Mouse (Mus musculus): ENCODE measurements at regions not wholly inside any gene's neighbourhood (a gene's known extent, or its start where the extent isn't known, plus 50 kb on each side); places are given as distances from the start of the nearest gene placed in this dataset.
A peak's percentile ranks its signal among the peaks of the same experiment; 100 is the strongest.

DNA sequence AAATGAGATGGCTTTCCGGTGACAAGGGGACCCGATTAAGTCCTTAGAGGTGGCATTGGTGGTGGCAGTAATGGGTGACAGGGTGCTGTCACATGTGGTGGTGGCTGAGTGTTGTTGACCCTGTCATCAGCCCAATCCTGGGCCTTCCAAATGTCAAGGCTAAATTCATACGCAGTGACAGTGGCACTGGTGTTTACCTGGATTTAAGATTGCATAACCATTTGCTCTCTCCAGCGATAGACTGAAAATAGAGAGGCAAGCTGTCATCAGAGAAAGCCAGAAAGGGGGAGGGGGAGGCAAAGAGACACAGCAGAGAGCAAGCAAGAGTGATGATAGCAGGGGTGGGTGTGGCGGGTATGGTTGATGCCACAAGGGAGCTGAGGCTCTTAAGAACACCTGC is 215.1 kb downstream of the Suds3 start:
- DNase-seq: no peak

DNA sequence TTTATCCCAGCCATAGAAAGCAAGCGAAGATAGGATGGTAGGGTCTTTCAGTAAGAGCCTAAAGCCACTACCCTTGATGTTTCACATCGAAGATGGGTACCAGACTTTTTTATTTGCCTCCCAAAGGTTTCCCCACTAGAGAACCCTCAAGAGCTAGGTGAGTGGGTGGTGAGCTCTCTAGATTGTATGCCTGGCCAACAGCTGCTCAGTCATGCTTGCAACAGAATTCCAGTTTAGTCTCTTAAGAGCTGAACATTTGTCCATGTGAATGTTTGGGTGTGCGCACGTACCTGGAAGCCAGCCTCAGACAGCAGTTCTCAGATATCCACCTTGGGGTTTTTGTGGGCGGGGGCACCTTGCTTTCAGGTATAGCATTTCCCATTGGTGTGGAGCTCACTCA is 218.5 kb downstream of the Suds3 start:
- no peak for DNase-seq

DNA sequence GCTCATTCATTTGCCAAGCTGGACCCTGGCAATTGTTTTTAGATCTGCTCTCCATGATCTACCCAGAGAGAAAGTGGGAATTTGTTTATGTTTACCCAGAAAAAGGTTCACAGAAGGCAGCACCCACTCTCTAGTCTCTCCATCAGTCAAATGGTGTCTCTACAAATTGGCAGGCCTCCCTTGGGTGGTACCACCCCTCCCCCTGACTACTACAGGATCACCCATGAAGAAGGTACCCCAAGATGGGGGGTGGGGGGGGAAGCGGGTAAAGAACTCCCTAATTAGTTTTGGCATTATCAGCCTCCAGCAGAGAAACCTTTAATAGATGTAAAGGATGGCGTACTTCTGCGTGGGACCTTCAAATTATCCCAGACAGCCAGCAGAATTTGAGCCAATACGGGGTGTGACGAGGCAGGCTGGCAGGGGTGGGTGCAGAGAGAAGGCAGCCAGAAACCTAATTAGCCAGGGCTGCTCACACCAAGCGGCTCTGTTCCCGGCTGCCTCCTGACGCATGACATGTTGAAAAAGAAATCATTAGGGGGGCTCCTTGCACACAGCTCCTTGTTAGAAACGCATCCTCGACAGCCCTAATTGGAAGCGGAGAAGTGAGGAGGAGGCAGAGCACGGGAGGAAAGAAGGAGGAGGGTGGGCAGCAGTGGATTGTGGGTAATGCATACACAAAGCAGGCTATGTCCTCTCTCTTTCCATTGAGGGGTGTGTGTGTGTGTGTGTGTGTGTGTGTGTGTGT is 220.7 kb downstream of the Suds3 start:
- DNase-seq: no peak

DNA sequence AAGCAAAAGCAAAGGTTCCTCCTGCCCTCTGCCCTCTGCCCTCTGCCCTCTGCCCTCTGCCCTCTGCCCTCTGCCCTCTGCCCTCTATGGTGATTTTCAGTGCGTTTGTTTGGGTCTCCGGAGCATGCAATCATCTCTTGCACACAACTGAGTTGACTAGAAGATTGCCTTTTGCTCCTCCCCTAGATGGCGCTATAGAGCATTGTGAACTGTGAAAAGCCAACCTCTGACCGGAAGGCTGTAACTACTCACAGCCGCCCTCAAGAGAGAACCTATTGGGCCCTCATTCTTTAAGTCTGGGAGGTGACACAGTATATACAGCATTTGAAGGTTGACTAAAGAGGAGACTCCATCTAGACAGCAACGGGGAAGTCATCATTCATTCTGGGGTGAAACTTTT is 221.3 kb downstream of the Suds3 start:
- DNase-seq: no peak

DNA sequence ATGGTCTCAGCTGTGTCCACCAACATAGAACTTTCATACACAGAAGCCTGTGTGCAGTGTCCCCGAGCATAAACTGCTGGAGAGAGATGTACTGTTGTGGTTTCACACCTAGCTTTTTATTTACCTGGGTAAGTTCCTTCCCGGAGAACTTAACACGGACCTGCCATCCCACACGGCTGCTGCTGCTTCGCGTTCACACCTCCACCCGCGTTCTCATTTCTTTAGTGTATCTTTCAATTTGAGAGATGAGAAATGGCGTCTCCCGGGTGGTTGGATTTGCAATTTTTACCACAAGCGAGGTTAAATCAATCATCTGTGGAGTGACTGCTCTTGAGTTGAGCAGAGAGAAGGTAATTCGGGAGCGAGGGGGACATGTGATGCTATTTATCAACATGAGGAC is 223.0 kb downstream of the Suds3 start:
- DNase-seq: no peak

DNA sequence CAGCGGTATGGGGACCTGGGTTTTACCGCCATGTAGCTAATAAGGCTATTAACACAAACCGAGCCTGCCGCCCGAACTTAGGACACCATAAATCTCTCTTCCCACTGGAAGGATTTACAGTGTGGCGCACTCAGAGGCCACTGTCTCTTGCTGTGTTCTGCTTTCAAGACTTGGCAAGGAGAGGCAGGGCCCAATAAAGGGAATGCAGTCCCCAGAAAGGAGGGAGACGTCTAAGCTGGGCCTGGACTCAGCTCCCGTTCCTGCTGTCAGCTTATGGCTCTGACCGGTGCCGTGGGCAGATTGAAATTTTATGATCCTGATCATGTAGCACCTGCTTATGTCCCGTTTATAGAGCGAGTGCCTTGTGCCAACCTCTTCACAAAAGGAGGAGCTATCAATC is 226.7 kb downstream of the Suds3 start:
- DNase-seq: no peak

DNA sequence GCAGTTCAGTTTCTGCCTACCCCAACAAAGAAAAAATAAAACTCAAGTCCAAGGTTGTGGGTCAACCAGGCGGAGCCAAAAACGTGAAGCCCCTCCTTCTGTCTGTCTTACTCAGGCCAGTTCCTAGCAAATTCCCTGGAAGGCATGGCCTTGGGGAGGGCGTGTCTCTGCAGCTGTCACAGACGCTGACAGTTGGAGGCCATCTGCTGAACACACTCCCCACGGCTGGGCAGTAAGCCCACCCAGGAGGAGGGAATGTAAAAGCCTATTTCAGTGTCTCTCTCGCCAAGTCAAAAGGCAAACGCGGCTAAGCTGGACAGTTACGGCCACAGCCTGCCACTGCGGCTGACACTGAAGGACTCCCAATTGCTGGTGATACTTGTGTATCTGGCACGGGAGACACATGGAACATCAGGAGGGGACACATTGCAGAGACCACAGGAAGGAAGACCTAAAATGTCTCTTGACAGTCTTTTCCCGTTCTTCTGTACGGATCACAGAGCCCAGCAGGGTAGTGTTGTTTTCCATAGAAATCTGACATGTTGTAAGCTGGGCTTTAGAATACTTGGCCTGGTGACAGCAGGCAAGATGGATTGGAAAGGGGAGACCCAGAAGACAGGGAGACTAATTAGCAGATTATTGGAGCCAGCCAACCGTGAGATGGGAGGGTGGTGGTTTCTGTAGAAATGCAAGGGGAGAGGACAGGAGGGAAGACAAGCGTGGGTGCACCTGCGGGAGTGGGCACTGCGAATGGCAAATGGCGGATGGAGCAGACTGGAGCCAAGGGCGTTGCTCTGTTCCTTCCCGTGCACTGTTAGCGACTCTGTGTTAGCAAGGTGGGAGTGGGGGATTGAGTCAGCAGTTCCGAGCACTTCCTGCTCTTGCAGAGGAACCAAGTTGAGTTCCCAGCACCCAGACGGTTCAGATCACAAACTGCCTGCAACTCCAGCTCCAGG is 229.5 kb downstream of the Suds3 start:
- DNase-seq: peak; percentile 24

DNA sequence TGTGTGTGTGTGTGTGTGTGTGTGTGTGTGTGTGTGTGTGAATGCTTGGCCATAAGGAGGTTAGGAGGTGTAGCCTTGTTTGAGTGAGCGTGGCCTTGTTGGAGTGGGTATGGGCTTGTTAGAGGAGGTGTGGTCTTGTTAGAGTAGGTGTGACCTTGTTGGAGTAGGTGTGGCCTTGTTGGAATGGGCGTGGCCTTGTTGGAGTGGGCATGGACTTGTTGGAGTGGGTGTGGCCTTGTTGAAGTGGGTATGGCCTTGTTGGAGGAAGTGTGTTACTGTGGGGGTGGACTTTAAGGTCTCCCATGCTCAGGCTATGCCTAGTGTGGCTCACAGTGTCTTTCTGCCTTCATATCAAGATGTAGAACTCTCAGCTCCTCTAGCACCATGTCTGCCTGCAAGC is 236.2 kb downstream of the Suds3 start:
- DNase-seq: no peak

DNA sequence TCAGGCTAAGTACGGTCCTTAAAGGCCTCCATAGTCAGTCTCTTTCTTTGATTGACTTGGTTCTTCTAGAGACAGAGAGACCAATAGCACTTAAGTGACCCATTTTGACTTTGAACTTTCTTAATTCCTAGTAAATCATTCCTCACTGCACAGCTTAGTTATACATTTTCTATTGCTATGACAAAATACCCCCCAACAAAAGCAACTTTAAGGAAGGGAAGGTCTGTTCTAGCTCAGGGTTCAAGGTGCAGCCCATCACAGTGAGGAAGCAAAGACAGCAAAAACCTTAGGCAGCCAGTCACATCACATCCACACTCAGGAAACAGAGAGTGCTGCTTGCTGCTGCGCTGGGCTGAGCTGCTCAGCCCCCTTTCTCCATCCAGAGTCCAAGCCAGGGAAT is 241.0 kb downstream of the Suds3 start:
- no peak for DNase-seq

DNA sequence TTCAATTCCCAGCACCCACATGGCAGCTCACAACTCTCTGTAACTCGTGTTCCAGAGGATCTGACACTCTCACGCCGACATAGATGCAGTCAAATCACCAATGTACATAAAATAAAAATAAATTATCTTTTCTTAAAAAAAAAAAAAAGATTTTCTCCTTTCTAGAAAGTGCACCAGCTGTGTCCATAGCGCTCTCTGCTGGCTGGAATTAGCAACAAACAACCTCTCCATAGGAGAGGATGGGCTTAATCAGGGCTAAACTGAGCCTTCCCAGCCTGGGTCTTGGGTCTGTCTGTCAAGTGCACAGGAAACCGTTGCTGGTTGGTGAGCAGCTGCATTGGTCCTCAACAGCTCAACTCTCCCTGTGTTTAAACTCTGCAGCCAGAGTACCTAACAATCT is 247.8 kb downstream of the Suds3 start:
- DNase-seq: no peak

DNA sequence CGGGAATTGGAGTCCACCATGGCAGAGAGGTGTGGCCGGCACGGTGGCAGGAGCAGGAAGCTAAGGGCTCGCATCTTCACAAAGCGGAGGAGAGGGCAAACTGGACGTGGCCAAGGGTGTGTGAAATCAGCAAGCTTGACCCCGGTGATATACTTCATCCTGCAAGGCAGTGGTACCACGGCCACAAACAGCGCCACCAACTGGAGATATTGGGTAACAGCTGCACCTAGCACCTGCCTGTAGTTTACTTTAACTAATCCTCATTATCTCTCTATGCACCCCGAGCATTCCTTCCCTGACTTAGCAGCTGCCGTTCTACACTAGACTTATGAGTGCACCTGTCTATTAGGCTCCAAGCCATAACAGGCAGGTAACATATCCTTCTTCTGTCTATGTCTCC is 251.6 kb downstream of the Suds3 start:
- no peak for DNase-seq

DNA sequence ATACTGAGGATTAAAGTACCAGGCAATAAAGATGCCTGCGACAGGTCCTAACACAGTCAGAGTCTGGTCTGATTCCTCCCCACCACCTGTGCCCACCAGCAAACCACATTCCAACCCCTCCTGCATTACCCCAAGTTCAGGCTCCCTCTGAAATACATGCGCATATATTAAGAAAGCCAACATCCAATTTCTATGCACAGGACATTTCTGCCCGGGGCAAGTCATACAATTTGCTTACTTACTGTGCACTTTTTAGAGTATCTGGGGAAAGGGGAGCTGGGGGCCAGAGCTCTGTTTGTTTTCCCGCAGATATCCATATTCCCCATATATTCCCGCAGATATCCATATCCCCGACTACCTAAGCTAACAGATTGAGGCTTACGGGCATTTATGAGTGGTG is 261.1 kb upstream of the Srrm4 start:
- no peak for DNase-seq

DNA sequence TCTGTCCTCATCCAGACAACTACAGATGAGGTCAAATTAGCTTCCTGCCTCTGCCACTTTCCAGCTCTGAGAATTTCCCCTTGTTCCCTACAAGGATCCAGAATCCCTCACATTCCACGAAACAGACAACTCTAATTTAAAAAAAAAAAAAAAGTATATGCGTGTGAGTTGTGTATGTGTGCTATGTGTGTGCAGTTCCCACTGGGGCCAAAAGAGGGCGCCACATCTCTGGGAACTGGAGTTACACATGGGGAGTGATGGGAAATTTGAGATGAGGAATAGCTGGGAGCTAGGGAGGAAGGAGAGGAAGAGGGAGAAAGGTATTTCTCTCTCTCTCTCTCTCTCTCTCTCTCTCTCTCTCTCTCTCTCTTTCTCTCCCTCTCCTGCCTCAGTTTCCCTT is 240.3 kb upstream of the Srrm4 start:
- no peak for DNase-seq

DNA sequence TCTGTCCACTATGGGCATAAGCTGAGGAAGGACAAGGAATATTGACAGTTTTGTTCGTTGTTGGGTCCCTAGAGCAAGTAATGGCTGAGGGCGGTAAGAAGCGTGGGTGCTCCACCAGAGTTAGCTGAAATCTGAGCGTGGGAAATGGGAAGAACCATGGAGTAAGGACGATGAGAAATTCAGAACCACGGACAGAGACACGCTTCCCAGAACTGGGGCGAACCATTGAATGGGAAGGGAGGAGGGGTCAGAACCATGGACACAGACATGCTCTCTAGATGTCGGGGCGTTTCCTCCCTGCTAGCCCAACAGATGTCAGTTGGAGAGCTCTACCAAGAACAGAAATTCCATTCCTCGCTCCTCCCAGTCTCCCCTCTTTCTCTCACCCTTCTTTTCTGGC is 238.2 kb upstream of the Srrm4 start:
- no peak for DNase-seq

DNA sequence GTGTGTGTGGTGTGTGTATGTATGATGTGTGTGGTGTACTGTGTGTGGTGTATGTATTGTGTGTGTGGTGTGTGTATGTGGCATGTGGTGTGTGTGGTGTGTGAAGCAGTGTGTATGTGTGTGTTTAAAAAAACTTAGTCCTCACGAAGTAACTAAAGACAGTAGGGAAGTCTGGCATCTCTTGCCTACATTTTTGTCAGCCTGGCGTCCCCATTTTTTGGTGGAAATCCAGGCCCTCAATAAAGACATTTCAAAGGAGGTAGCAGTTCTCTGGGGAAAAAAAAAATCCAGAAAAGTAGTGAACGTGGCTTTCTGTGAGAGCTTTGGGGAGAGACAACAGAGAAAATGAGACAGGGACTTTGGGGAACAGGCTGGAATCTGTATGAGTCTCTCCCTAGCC is 231.6 kb upstream of the Srrm4 start:
- DNase-seq: no peak

DNA sequence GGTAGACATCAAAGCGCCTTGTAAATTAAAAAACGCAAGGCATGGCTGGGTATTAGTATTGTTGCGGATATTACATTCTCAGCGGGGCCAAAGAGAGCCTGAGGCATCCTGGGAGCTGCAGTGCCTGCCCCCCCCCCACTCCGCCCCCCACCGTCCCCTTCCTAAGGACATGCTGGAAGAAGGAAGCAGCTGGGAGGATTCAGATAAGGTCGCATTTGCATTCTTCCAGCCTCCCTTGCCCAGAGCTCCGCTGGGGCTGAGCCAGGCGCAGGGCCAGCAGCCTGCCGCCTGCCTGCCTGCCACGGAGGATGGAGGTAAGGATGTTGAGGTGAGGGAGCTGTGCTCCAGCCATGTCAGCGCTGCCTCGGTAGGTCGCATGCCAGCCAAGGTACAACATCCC is 230.5 kb upstream of the Srrm4 start:
- no peak for DNase-seq

DNA sequence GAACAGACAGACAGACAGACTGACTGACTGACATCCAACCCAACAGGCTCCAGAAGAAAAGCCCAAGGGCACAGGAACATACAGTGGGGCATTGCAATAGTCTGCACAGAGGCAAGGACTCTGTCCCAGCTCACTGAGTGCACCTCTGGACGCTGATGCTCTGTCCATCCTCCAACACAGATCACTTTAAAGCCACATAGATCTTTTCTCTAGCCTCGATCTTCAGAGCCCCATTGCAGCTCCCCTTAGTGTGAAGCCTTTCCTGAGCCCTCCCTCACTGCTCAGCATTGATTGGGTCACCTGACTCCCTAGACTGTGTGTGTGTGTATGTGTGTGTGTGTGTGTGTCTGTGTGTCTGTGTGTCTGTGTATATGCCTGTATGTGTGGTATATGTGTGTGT is 218.2 kb upstream of the Srrm4 start:
- no peak for DNase-seq

DNA sequence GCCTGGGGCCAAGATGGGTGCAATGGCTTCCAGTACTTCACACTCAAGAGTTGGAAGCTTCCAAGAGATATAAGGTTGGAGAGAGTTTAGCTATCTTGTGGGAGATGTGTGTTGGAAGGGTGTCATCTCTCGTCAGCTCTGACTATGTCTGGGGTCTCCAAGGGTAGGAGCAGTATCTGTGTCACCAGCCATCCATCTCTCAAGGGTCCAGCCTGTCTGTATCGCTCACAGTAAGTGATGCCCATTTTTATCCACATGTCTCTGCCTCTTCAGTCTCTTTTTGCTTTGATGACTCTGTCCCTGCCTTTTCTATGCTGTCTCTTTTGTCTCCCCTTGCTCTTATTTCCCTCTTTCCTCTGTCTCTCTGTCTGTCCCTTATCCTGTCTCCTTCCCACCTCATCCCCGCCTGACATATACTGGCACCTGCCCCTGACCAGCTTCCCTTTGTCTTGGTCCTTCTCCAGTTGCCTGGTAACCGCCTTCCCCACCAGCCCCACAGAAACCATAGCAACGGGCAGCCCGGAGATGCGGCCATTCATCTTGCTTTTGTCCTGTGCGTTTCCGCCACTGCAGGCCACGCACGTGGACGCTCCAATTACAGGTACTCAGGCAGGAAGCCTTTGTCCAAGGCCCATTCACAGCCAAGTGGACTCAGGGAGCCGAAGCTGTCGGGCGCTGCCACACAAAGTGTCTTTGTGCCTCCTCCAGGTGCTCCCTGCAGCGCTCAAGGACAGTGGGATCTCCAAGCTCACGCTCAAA is 217.6 kb upstream of the Srrm4 start:
- no peak for DNase-seq

DNA sequence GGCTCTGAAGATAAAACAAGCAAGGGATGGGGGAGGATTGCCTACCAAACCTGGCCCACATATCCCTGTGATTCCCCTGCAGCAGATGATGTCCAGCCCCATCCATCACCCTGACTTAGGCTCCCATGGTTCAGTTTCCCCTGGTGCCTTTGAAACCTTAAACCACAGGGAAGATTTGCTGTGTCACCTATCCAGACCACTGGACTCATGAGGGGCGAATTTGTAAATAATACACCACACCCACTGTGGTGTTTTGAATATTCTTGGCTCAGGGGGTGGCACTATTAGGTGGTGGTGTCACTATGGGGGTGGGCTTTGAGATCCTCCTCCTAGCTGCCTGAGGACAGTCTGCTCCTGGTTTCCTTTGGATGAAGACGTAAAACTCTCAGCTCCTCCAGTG is 205.8 kb upstream of the Srrm4 start:
- no peak for DNase-seq

DNA sequence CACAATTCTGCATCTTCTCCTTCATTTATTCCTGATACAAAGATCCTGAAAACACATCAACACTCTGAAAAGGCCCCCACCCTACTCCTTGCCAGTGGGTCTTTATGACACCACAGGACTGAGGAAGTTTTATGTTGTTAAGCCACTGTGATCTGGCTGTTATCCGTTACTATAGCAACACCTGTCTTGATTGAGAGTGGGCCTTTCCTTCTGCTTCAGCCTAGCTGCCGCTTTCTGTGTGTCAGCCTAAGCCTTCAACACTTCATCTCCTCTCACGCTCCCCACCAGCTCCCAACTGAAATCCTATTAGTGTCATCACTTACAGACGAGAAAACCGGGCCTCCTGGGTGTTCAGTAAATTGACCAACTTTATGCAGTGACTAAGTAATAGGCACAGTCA is 203.6 kb upstream of the Srrm4 start:
- no peak for DNase-seq

DNA sequence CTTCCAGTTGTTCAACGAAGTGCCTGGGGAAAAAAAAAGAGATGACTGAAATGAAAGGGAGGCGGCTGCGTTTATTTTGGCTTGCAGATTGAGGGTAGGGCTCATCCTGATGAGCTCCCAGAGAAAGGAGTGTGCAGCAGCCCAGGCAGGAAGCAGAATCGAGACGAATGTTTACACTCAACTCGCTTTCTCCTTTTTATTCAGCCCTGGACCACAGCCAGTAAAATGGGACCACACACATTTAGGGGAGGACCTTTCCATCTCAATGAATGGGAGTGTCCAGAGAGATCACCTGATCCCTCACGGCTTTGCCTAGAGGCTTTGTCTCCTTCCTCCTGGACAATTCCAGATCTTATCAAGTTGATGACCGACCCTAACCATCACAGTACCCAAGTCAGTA is 198.8 kb upstream of the Srrm4 start:
- no peak for DNase-seq

DNA sequence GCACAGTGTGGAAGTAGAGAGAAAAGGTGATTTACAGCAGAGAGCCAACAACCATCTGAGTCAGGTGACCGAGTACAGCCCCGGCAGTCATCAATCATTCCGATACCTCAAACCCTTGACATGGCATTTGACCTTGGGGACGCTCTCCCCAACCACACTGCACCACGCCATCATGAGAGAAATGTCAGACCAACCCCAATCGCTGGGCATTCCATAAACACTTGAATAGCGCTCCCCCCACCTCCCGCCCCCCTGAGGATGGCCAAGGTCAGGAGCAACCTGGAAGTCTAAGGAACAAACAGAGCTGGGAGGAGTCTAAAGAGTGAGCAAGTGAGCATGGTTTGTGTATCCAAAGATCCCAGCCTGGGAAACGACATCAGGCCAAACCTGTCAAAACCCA is 198.2 kb upstream of the Srrm4 start:
- DNase-seq: no peak

DNA sequence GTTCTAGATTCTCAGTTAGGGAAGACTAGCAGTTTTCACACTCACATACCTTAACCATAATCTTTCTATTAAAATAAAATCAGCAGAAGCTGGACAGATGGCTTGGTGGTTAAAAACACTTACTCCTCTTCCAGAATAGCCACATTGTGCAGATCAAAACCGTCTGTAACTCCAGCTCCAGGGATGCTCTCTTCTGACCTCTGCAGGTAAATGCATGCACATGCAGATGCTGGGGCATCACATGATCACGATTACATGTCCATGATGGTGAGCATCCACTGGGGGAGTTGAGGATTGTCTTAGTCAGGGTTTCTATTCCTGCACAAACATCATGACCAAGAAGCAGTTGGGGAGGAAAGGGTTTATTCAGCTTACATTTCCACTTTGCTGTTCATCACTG is 184.8 kb upstream of the Srrm4 start:
- no peak for DNase-seq

Data from adrenal gland, postnatal 25 days (tissue).